Mouse (Mus musculus): ENCODE results near the gene Kantr. TPM values are rescaled to one million over a fixed set of nuclear protein-coding genes. Genes with fewer than 3 reads are reported as not detected.
"Not testable (repeated sequence)": the region's sequence is repeated elsewhere in the genome, so short reads cannot be mapped to it uniquely, and the experiment has no call there.

Gene Kantr
- polyA plus RNA-seq, 1 experiment from 2014 or later, result 27.0 TPM

- H3K27me3 ChIP-seq, result peaks cover 49% of the 10 kb centered on the region
- peak overlapping the region; percentile 95 for H3K27ac ChIP-seq
- peak; percentile 99 for ATAC-seq (ENCODE audit: insufficient number of reproducible peaks, insufficient read depth, low FRiP score, low TSS enrichment, low read depth)
- no peaks in the 10 kb centered on the region for H3K9me3 ChIP-seq
- peak overlapping the region; percentile 24 for H3K4me3 ChIP-seq (replicated peaks)
- 0 out of 2 replicates have a peak, but pooled peaks cover 7% of the 10 kb centered on the region for H3K4me1 ChIP-seq (replicated peaks)
- H3K36me3 ChIP-seq, result peaks cover 23% of the 10 kb centered on the region; the same call in 1 of the 2 replicates
- WGBS, result 13% methylated on average over 33 of the region's 33 CpGs
- peak overlapping the region; percentile 52 for H3K4me2 ChIP-seq
- peak overlapping the region; percentile 52; the same call in 1 of the 2 replicates for H3K9ac ChIP-seq (replicated peaks)
Measured at GRCm38 (mm10) chrX:152336546-152337332, 9.4 kb upstream of the Kantr start.

- 54% methylated on average over 4 of the region's 4 CpGs for WGBS
- H3K4me3 ChIP-seq (replicated peaks), result peak overlapping the region; percentile 24; the same call in 1 of the 2 replicates
- not testable (repeated sequence) for H3K9ac ChIP-seq (replicated peaks); H3K9me3 ChIP-seq; H3K4me1 ChIP-seq (replicated peaks)
- H3K4me2 ChIP-seq, result peak overlapping the region; percentile 52
- H3K27ac ChIP-seq, result peak overlapping the region; percentile 95; the same call in 1 of the 2 replicates
- ATAC-seq (ENCODE audit: insufficient number of reproducible peaks, insufficient read depth, low FRiP score, low TSS enrichment, low read depth), result peak; percentile 54
- peaks cover 23% of the 10 kb centered on the region; the same call in 1 of the 2 replicates for H3K36me3 ChIP-seq
- H3K27me3 ChIP-seq, result peaks cover 43% of the 10 kb centered on the region
Measured at GRCm38 (mm10) chrX:152336123-152336522, 8.8 kb upstream of the Kantr start.

- not testable (repeated sequence) for H3K9ac ChIP-seq (replicated peaks); H3K36me3 ChIP-seq; ATAC-seq (ENCODE audit: insufficient number of reproducible peaks, insufficient read depth, low FRiP score, low TSS enrichment, low read depth); H3K4me2 ChIP-seq; H3K4me1 ChIP-seq (replicated peaks); H3K9me3 ChIP-seq; H3K4me3 ChIP-seq (replicated peaks); H3K27ac ChIP-seq
- H3K27me3 ChIP-seq, result peaks cover 32% of the 10 kb centered on the region
Measured at GRCm38 (mm10) chrX:152329400-152329799, 2.1 kb upstream of the Kantr start.

- Histone ChIP-seq H3K27ac (peak overlapping the region; percentile 60; the same call in 1 of the 2 replicates), H3K4me3 (replicated peaks) (peak overlapping the region; percentile 53)
Measured at GRCm38 (mm10) chrX:152327689-152328052, 376 bp upstream of the Kantr start.

GRCm38 (mm10) chrX:152323584-152323983 is 3.7 kb downstream of the Kantr start:
- Histone ChIP-seq H3K27me3 (peaks cover 37% of the 10 kb centered on the region), H3K4me2 (no peak overlapping the region), H3K9me3 (no peaks in the 10 kb centered on the region), H3K9ac (replicated peaks) (no peak overlapping the region), H3K27ac (no peak overlapping the region), H3K36me3 (0 out of 2 replicates have a peak, but pooled peaks cover 3% of the 10 kb centered on the region), H3K4me1 (replicated peaks) (no peaks in the 10 kb centered on the region), H3K4me3 (replicated peaks) (no peak overlapping the region)
- WGBS, result 84% methylated on average over 1 of the region's 1 CpGs
- no peak for ATAC-seq (ENCODE audit: insufficient number of reproducible peaks, insufficient read depth, low FRiP score, low TSS enrichment, low read depth)

More at GRCm38 (mm10) chrX:152327689-152328052, 376 bp upstream of the Kantr start:
- Histone ChIP-seq H3K4me2 (peak overlapping the region; percentile 45), H3K36me3 (no peaks in the 10 kb centered on the region), H3K9ac (replicated peaks) (no peak overlapping the region), H3K9me3 (no peaks in the 10 kb centered on the region), H3K4me1 (replicated peaks) (no peaks in the 10 kb centered on the region), H3K27me3 (peaks cover 31% of the 10 kb centered on the region)
- peak; percentile 33; the same call in 1 of the 2 replicates for ATAC-seq (ENCODE audit: insufficient number of reproducible peaks, insufficient read depth, low FRiP score, low TSS enrichment, low read depth)
- 24% methylated on average over 8 of the region's 8 CpGs for WGBS

GRCm38 (mm10) chrX:152322776-152323175 is 4.5 kb downstream of the Kantr start:
- no peaks in the 10 kb centered on the region for H3K9me3 ChIP-seq
- ATAC-seq (ENCODE audit: insufficient number of reproducible peaks, insufficient read depth, low FRiP score, low TSS enrichment, low read depth), result no peak
- no peaks in the 10 kb centered on the region for H3K4me1 ChIP-seq (replicated peaks)
- 29% methylated on average over 2 of the region's 2 CpGs for WGBS
- H3K36me3 ChIP-seq, result 0 out of 2 replicates have a peak, but pooled peaks cover 3% of the 10 kb centered on the region
- no peak overlapping the region for H3K9ac ChIP-seq (replicated peaks)
- H3K4me2 ChIP-seq, result no peak overlapping the region
- H3K27ac ChIP-seq, result no peak overlapping the region
- no peak overlapping the region for H3K4me3 ChIP-seq (replicated peaks)
- peaks cover 33% of the 10 kb centered on the region for H3K27me3 ChIP-seq

- H3K36me3 ChIP-seq, result 0 out of 2 replicates have a peak, but pooled peaks cover 3% of the 10 kb centered on the region
- no peak overlapping the region for H3K4me2 ChIP-seq
- H3K4me3 ChIP-seq (replicated peaks), result no peak overlapping the region
- no peaks in the 10 kb centered on the region for H3K9me3 ChIP-seq
- no peak overlapping the region for H3K9ac ChIP-seq (replicated peaks)
- peaks cover 23% of the 10 kb centered on the region for H3K27me3 ChIP-seq
- WGBS, result 83% methylated on average over 4 of the region's 4 CpGs
- ATAC-seq (ENCODE audit: insufficient number of reproducible peaks, insufficient read depth, low FRiP score, low TSS enrichment, low read depth), result no peak
- no peaks in the 10 kb centered on the region for H3K4me1 ChIP-seq (replicated peaks)
- H3K27ac ChIP-seq, result no peak overlapping the region
Measured at GRCm38 (mm10) chrX:152320535-152320934, 6.8 kb downstream of the Kantr start.

- no peak overlapping the region for H3K9ac ChIP-seq (replicated peaks)
- H3K36me3 ChIP-seq, result peaks cover 5% of the 10 kb centered on the region; the same call in 1 of the 2 replicates
- H3K27me3 ChIP-seq, result peaks cover 16% of the 10 kb centered on the region
- H3K27ac ChIP-seq, result no peak overlapping the region
- no peaks in the 10 kb centered on the region for H3K4me1 ChIP-seq (replicated peaks)
- WGBS, result 64% methylated on average over 2 of the region's 2 CpGs
- ATAC-seq (ENCODE audit: insufficient number of reproducible peaks, insufficient read depth, low FRiP score, low TSS enrichment, low read depth), result no peak
- H3K4me2 ChIP-seq, result no peak overlapping the region
- H3K9me3 ChIP-seq, result no peaks in the 10 kb centered on the region
- no peak overlapping the region for H3K4me3 ChIP-seq (replicated peaks)
Measured at GRCm38 (mm10) chrX:152307942-152308341, 19.4 kb downstream of the Kantr start.

- H3K9me3 ChIP-seq, result no peaks in the 10 kb centered on the region
- H3K27me3 ChIP-seq, result peaks cover 16% of the 10 kb centered on the region
- H3K36me3 ChIP-seq, result peaks cover 5% of the 10 kb centered on the region; the same call in 1 of the 2 replicates
- no peak overlapping the region for H3K9ac ChIP-seq (replicated peaks)
- no peaks in the 10 kb centered on the region for H3K4me1 ChIP-seq (replicated peaks)
- ATAC-seq (ENCODE audit: insufficient number of reproducible peaks, insufficient read depth, low FRiP score, low TSS enrichment, low read depth), result no peak
- no peak overlapping the region for H3K4me2 ChIP-seq
- no peak overlapping the region for H3K4me3 ChIP-seq (replicated peaks)
- H3K27ac ChIP-seq, result no peak overlapping the region
Measured at GRCm38 (mm10) chrX:152307371-152307770, 19.9 kb downstream of the Kantr start.

- Histone ChIP-seq H3K4me1 (replicated peaks) (no peaks in the 10 kb centered on the region), H3K4me2 (no peak overlapping the region), H3K36me3 (peaks cover 5% of the 10 kb centered on the region; the same call in 1 of the 2 replicates), H3K27ac (no peak overlapping the region), H3K4me3 (replicated peaks) (no peak overlapping the region), H3K9ac (replicated peaks) (no peak overlapping the region), H3K9me3 (no peaks in the 10 kb centered on the region), H3K27me3 (peaks cover 16% of the 10 kb centered on the region)
- 86% methylated on average over 2 of the region's 2 CpGs for WGBS
- no peak for ATAC-seq (ENCODE audit: insufficient number of reproducible peaks, insufficient read depth, low FRiP score, low TSS enrichment, low read depth)
Measured at GRCm38 (mm10) chrX:152306224-152306623, 21.1 kb downstream of the Kantr start.

- H3K27me3 ChIP-seq; H3K9ac ChIP-seq (replicated peaks); H3K4me2 ChIP-seq; H3K4me1 ChIP-seq (replicated peaks); ATAC-seq (ENCODE audit: insufficient number of reproducible peaks, insufficient read depth, low FRiP score, low TSS enrichment, low read depth); H3K4me3 ChIP-seq (replicated peaks); H3K36me3 ChIP-seq; H3K9me3 ChIP-seq; H3K27ac ChIP-seq: not testable (repeated sequence)
- 66% methylated on average over 1 of the region's 1 CpGs for WGBS
Measured at GRCm38 (mm10) chrX:152287026-152287425, 40.3 kb downstream of the Kantr start.
